In the genomic region with DNA sequence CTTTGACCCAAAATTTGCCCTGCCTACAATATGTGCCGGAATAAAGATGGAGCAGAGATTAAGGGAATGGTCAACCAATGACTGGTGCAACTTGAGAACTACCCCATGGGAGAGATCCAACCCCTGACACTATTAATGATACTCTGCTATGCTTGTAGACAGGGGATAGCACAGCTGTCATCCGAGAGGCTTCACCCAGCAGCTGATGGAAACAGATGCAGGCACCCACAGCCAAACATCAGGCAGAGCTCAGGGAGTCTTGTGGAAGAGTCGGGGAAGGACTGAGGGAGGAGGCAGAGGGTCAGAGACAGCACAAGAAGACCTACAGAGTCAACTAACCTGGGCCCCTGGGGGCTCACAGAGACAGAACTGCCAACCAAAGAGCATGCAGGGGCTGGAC, we compare ENCODE assay signal across 16 mouse cellular contexts.
A peak's percentile ranks its signal among the peaks of the same experiment; 100 is the strongest.
DNase-seq lines count a peak whose midpoint lies in the region; TF ChIP-seq lines count a peak whose summit lies in the region.
"Had no signal": no experiment of that assay in that cellular context is flagged by ENCODE, and none has a peak within 500 bp of the region (broad histone marks: within the 10 kb centered on the region; RNA-seq: fewer than 3 reads in every experiment).

No protein-coding gene starts in this region.

- peak; percentile 28 for DNase-seq in gastrocnemius, adult 18-20 months (ENCODE audit: low spot score)
- DNase-seq in gastrocnemius, postnatal 36 days, result no peak
- DNase-seq in gastrocnemius, postnatal 10 days, result peak; percentile 22
- DNase-seq in skeletal muscle tissue, adult 2 months (ENCODE audit: low read depth, low spot score), result peak; percentile 47
- DNase-seq in layer of hippocampus, postnatal 10 days (ENCODE audit: low spot score in 2 of 2), result no peak
- DNase-seq: adrenal gland, adult 2 months; adrenal gland, postnatal 36 days; cerebellum, adult 2 months; cerebellum, postnatal 10 days; embryo, embryonic 11 days; heart, postnatal 10 days; heart, postnatal 4 days had no signal

- H3K4me3 ChIP-seq in C2C12 (ENCODE audit: insufficient read depth, poor library complexity, severe bottlenecking), result no peak overlapping the region
- H3K4me3 ChIP-seq: embryonic facial prominence, embryonic 12.5 days; heart, embryonic 10.5 days; hindbrain, embryonic 12.5 days had no signal

- intact Hi-C loops in gastrocnemius, postnatal 36 days (cut with DNase I), result loop anchor here (5.0 kb wide), 1 partner anchor 37 kb away; no protein-coding TSS in a partner anchor

- TF ChIP-seq CTCF in C2C12 (IDR thresholded peaks at IDR 0.05; ENCODE audit: control insufficient read depth, insufficient read depth, insufficient read length), result no peak

- H3K79me2 ChIP-seq in C2C12 (ENCODE audit: control insufficient read depth, insufficient read depth), result no peaks in the 10 kb centered on the region

- no peaks in the 10 kb centered on the region for H3K27me3 ChIP-seq in C2C12 (ENCODE audit: control insufficient read depth, insufficient read depth, insufficient read length)
- H3K27me3 ChIP-seq: embryonic facial prominence, embryonic 12.5 days; hindbrain, embryonic 12.5 days had no signal

- H3K36me3 ChIP-seq in C2C12 (ENCODE audit: control insufficient read depth, insufficient read depth), result no peaks in the 10 kb centered on the region
- H3K36me3 ChIP-seq: embryonic facial prominence, embryonic 12.5 days; heart, embryonic 10.5 days; hindbrain, embryonic 12.5 days had no signal

- no peaks in the 10 kb centered on the region for H3K79me3 ChIP-seq in C2C12 (ENCODE audit: low read depth)

- H3ac ChIP-seq in C2C12 (ENCODE audit: control insufficient read depth, insufficient read length, low read depth), result no peak overlapping the region

TF ChIP-seq in C2C12, 6 proteins besides CTCF, POLR2A, EP300 and RAD21:
- peak; percentile 29 for TF ChIP-seq MYOD1 (IDR thresholded peaks at IDR 0.05; ENCODE audit: control insufficient read depth, insufficient read length, low read depth)
- no peak for TF ChIP-seq FOSL1 (IDR thresholded peaks at IDR 0.05; ENCODE audit: insufficient read depth, low read length, poor library complexity, severe bottlenecking)

Comparison
In these comparisons a context has a peak if more than half of its experiments do, and no peak if none do; other contexts are left out.
1. DNase-seq: peak in gastrocnemius, adult 18-20 months (single experiment), gastrocnemius, postnatal 10 days (single experiment) and skeletal muscle tissue, adult 2 months (single experiment); none in gastrocnemius, postnatal 36 days (0 of 2) and layer of hippocampus, postnatal 10 days (0 of 2).